Mouse (Mus musculus): Measurements from ENCODE around the gene Dpm1.
A peak's percentile ranks its signal among the peaks of the same experiment; 100 is the strongest.

DNA sequence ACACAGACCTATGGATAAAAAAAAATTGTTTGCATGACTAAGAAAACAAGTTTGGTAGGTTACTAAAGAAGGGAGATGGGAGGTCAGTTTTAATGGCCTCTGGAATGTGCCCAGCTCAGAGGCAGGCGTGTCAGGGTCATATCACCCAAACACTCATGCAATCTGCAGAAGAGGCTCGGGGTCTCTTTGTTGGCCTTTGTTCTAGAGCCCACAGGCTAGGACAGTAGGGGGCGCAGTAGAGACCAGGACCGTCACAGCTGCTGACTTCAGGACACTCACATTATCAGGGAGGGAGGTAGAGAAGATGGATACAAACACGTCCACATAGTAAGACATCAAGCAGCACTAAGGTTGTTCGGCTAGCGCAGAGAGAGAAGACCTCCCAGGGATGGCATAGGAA, 37.6 kb upstream of the Dpm1 start:
- TF ChIP-seq POLR2A (IDR thresholded peaks at IDR 0.05; ENCODE audit: insufficient read depth, low read length), result no peak
- TF ChIP-seq CTCF (IDR thresholded peaks at IDR 0.05; ENCODE audit: low read depth, low read length), result peak; percentile 92
